Mouse (Mus musculus) cerebellum, adult 9-10 months (tissue): ENCODE measurements around the gene Tdg.

Experiments
- DNase-seq: peaks from one replicate; pipeline ENCODE4 v3.0.0; 2022

The Tdg gene

DNA sequence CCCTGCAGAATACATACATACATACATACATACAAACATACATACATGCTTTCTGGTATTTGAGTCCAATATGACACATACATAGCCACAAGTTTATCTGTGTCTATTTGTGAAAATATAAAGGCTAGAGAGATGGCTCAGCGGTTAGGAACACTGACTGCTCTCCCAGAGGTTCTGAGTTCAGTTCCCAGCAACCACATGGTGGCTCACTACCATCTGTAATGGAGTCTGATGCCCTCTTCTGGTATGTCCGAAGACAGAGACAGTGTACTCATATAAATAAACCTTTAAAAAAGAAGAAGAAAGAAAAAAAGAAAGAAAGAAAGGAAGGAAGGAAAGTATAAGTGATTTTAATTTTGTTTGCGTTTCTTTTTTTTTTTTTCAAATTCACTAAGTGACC, 36.3 kb downstream of the Tdg start:
- DNase-seq = no peak

GRCm38 (mm10) chr10:82666436-82667234, 37.0 kb downstream of the Tdg start:
- DNase-seq = peak; percentile 94

DNA sequence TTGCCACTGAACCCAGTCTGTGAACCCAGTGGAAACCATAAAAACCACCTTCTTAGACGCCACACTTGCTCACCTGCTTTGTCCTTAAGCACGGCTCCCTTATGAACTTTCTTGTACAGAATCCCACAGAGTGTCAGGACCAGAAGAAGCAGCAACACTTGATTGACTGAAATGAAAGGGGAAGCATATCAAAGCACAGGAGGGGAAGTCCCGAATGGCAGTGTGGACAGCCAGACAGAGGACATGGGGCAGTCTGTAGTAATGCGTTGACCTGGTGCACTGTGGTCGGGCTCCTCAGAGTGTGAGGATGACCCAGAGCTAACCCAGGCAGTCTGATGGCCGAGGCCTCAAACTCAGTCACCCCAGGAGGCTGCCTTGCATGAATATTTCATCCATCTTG, 40.6 kb downstream of the Tdg start:
- DNase-seq = no peak

- peak; percentile 96 for DNase-seq
Measured at GRCm38 (mm10) chr10:82676949-82677348, 47.3 kb downstream of the Tdg start.

DNA sequence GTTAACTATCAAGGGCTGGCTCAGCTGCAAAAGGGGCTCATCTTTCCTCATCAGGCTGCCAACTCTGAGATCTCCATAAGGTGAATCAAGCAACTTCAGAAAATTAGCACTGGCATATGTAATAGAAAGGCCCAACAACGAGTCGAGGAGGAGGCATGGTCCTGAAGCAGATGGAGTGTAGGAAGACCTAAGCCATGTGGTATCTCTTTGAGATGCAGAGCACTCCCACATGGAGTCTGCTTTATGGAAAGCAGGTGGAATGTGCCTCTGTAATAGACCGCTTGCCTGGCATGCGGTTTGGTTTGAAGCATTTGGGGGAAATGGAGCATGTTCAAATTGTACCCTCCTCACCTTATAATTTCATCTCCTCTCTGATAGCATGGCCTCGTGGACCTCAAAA, 51.1 kb downstream of the Tdg start:
- no peak for DNase-seq

GRCm38 (mm10) chr10:82681639-82682038, 52.0 kb downstream of the Tdg start:
- DNase-seq = peak; percentile 69

- DNase-seq = no peak
Measured at GRCm38 (mm10) chr10:82685440-82685839, 55.8 kb downstream of the Tdg start.

- no peak for DNase-seq
Measured at GRCm38 (mm10) chr10:82689681-82690211, 60.1 kb downstream of the Tdg start.

DNA sequence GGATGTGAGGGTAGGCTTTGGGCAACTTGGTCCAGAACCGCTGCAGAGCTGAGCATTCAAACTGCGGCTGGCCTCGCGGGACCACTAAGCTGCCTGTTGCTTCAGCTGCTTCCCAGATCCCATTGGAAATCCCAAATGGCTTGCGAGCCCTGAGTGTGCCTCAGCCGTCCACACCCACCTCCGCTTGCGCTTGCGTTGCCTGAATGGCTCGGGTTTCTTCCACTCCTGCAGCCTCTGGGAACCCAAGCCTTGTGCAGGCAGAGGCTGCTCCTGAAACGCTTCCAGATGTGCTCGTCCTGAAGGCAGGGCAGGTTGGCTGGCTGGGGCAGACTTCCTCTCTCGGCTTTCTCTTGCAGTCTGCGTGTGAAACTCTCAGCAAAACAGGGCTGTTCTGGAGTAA, 60.9 kb downstream of the Tdg start, which contains the start of gene Glt8d2:
TSS of gene Glt8d2 (minus strand) at position 157 of the 400 bp plus-strand sequence.
- no peak for DNase-seq

DNA sequence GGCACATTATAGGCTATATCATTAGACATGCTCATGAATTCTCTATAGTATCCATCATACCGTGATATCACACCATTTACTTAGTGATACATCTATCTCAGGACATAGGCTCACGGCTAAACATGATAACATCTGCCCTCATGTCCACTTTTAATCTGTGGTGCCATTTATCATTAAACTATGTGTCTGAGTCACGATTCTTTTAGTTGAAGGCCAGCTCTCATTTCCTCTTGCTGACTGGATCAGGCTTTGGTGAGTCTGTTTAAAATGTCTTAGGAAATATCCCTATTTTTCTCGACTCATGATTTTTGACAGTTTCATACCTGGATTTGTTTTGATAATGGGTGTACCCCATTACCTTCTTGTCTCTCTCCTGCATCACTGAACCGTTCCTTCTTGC, 66.3 kb downstream of the Tdg start, which contains the start of gene Hcfc2:
TSS of gene Hcfc2 (plus strand) at position 205 of the 400 bp plus-strand sequence.
- no peak for DNase-seq

DNA sequence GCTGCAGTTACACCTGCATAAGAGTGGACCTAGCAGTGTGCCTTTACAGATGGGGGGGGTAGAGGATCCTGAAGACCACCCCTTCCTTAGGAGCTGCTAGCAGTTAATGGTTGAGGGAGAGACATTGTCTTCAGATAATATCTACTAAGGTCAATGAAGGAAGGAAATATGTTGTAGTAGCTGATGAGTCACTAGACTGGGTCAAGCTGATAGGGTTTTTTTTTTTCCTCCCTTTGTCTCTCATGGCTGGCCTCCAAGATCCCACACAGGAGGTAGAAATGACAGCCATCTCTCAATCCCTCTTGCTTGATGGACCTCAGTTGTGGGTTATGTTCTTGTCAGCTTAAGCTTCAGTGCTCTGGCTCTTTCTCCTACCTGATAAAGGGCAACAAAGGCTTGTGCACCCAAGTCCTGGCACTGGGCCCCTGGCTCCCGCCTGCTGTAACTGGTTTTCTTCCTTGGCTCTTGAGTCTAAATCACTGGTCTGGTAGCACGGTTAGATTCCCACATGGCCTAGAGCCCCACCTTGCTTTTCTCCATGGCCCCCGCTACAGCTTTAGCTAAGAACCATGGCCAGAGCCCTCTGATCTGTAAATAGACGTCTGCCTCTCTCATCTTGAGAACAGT, 66.9 kb downstream of the Tdg start:
- peak; percentile 55 for DNase-seq

DNA sequence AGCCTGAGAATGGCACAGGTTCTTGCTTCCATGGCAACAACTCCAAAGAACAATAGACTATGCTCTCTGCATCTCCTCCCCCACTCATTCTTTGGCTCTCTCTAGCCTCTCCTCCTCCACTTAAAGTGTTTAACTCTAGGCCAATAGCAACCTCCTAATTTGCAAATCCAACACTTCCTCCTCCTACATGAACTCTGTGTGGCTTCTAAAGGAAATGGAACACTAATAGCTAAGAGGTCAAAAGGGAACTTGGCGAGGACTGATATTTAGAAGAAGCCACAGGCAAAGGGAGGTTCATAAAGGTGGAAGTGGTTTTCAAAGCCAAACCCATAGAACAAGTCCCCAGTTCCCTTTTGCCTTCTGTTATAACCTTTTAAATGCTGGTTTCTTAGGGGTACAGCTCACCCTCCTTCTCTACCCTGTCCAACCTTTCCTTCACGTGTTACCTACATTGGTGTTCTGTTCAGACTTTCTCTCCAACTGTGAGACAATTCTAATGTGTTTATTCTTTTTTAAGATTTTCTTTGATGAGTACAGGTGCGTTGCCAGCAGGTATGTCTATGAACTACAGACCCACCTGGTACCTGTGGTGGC, 67.8 kb downstream of the Tdg start:
- peak; percentile 43 for DNase-seq

DNA sequence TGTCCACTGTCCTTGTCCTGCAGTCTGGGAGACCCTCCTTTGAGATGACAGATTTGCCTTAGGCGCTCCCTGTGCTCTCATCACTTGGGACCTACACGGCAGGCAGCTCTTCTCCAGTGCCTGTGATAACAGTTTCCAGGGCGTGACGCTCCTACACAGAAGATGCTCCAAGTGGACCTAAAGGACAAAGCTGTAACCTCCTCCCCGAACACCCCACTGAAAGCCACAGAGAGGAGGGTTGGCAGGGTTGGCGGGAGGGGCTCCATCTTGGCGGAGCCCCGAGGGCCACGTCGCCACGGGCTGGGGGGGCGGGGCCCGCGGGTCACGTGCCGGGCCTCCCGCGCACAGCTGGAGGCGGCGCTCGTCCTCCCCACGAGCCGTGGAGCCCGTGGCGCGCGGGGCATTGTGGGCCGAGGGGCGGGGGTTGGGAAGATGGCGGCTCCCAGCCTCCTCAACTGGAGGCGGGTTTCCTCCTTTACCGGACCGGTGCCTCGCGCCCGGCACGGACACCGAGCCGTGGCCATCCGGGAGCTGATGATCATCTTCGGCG, 69.2 kb downstream of the Tdg start:
- DNase-seq = peak; percentile 84

DNA sequence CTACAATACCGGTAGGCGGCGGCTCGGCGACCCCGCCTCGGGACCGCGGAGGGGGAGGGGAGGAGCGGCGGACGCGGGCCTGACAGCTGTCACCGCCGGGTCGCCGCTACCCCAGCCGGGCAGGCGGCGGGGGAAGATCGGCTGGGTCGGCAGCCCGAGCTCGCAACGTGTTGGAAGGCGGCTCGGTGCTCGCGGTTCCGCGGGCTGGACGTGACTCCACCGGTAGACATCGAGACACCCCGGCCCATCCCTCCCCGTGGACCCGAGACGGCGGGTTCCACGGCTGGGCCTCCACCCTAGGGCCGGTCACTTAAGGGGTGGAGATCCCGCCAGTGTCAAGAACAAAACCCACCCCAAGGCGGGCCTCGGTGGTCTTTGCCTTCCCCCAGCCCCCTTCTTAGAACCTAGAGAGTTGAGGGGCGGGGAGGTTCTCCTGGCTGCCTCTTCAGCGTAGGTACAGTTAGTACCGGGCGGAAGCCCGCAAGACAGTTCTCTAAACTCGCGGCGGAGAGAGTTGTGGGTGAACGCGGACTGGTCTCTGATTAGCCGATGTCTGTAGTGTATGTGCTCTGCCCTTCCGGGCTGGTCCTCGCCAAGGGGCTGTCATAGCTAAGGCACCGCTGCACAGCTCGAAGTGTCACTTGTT, 69.8 kb downstream of the Tdg start:
- peak; percentile 34 for DNase-seq
